Mouse (Mus musculus) mature B cell (primary cell): ENCODE measurements around the gene Tspan8.
"Not testable (repeated sequence)": the region's sequence is repeated elsewhere in the genome, so short reads cannot be mapped to it uniquely, and the experiment has no call there.

Experiments
- in situ Hi-C: fragments of 300-500 bp; cut with MboI; formaldehyde crosslinking; loops from 2 replicates; pipeline ENCODE4 v1.14.3; 2019

The Tspan8 gene

DNA sequence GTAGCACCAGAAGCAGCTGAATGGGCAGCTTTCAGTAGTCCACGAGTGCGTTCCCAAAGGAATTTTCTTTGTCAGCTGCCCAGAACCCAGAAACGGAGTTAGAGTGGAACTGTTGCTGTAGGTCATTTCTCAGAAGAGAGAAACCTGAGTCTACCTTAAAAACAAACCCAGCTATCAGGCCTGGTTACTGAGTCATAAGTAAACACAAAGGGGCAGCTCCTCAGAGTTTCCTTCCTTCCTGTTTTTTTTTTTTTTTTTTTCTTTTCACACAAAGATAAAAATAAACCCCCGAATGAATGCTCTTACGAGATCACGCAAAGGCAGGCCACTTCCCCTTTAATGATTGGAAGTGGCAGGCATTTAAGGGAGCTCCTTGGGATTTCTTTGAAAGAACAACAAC, at the start of gene Tspan8:
Tspan8 (plus strand) TSS at position 322 of the 400 bp plus-strand sequence.
- in situ Hi-C loops = no loop called here

DNA sequence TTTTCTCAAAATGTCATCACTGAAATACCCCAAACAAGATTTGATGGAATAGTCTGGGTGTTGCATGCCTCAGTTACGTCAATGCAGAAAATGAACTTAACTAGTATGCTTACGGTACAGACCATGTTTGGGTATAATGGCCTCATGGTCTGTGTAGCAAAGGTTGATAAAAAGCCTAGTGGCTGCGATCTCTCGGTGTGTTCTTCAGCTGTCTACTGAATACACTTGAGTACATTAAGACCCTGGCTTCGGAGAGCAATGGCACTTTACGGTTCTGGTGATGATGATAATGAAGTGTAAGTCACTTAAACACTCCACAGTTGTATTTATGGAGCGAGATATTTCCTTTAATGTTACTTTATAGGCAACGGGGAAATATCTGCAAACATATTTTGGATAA, 46.6 kb upstream of the Tspan8 start:
- in situ Hi-C loops = no loop called here

DNA sequence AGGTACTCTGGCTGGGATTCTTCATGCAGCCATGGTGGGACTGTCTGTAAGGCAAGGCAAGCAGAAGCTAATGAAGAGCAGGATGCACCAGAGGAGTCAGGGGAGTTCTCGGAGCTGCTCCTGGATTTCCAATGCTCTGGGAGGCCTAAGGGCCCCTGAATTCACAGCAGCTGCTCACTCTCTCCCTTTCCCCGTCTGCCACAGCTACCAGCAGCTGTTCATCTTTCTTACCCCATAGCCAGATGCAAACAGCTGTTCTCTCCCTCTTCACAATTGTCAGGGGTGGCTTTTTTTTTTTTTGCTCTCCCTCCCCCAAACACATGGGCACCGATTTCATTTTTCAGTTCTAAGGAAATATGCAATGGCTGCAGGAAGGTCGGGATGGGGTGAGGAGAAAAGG, 42.2 kb upstream of the Tspan8 start:
- in situ Hi-C loops = no loop called here

DNA sequence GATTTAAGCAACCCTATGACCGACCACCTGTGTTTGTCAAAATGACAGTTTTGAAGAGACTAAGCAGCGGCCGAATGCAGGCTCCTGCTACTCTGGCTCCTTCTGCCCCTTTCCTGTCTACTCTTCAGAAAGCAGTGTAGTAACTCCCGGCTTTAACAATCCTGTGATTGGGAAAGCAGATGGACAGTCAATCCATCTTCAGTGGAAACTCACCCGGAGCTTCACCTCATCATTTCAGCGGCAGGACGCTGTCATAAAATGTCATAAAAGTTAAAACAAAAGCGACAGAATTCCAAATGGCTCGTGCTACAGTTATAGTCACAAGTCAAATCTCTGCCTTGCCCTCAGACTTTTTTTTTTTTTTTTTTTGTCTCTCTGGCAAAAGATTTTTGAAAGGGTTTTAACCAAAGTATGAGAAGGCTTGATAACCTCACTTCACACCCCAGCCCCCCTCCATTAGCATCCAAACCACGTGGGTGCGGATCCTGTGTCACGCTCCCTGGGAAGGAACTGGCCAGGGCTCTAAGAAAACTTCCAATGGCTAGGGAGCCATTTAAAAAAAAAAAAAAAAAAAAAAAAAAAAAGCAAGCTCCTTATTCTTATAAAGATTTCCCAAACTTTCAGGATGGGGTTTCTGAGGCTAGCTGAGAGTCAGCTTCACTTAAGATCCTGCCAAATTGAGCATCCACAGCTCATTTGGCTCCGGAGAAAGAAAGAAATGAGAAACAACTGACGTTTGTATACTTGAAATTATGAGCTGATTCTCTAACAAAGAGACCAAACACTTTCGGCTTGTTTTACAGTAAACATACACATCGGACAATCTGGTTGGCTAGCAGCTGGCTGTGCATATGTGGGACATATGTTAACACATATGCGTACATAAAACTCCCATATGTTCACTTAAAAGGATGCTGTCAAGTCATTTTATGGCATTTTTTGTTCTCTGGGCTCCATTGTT, 40.4 kb upstream of the Tspan8 start:
- in situ Hi-C loops = no loop called here

DNA sequence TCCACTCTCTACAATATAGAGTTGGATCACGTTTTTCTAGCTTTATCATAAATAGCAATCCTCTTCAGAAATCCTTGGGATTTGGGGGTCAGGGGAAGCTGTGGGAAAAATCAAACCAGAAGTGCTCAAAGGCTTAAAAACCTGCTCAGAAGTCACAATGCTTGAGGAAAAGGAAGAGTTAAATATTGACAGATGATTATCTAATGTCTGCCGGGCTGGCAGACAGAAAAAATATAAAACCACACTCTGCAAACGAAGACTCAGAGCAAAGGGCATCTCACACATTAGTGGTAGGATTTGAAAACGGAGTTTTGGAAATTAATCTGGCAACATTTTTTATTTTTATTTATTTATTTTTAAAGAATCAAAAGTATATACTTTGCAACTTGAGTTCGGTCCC, 39.3 kb upstream of the Tspan8 start:
- in situ Hi-C loops = no loop called here

DNA sequence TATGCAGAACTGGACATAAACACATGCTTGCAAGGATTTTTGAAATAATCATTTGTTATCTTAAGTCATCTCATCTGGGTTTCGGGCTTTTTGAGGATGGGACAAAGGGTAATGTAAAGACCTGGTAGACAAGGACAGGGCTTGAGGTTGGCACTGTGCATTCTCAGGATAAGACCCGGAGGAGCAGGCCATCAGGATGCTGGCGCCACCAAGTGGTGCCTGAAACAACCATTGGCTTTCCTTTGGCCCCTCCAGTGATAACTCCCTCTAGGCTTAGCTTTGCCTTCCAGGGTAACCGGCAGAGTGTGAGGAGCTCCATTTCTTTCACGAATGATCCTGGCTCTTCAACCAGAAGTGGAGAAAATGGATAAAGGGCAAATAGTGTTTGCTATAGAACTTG, 38.0 kb upstream of the Tspan8 start:
- in situ Hi-C loops = no loop called here

DNA sequence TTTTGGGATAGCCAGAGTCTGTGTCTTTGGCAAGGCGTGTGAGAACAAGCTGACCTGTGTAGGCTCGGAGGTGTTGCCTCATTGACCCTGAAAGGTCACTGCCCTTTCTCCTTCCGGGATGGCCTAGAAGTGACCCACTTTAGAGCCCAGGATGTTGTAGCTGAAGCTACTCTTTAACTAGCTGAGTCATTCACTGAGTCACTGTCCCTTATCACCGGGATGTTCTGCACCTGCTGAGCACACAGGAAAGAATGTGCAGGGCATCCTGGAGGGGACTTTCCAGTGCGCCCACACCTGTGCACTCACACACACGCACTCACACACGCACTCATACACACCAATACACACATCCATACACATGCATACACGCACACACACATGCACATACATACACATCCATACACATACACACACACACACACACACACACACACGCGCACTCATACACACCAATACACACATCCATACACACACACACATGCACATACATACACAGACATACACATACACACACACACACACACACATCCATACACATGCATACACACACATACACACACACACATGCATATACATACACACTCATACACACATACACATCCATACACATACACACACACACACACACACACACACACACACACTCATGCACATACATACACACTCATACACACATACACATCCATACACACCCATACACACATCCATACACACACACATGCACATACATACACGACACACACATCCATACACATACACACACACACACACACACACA, 36.2 kb upstream of the Tspan8 start:
- in situ Hi-C loops = no loop called here

DNA sequence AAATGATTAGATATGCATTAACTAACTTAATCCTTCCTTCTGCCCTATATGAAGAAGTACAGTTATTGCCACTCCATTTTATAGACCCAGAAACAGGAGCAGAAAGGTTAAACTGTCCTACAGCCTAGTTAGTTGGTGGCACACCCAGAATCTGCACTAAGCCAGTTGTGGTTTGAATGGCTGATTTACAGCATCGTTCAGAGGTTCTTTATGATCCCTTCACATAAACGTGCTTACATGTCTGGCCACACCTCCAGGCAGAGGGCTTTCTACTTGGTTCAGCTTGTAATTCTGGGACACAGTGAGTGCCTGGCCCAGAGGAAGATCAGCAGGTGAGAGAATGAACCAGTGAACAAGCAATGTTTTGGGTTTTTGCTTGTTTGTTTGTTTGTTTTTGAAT, 33.4 kb upstream of the Tspan8 start:
- in situ Hi-C loops = no loop called here

DNA sequence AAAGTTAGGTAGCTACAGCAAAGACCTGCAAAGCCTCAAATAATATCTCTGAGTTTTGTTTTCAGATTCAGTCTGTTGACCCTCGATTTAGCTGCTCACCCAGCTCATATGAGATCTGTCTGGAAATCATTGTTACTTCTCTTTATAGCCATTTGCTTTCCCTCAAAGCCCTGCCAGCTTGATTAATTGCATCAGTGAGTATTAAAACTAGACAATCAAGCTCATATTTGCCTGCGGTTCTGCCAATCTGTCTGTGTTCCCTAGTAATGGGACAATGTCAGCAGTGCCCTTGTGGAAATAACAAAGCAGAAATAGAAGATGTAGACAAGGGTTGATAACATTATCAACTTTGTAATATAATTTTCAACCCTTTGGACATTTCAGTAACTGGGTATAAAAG, 25.8 kb upstream of the Tspan8 start:
- in situ Hi-C loops = no loop called here

DNA sequence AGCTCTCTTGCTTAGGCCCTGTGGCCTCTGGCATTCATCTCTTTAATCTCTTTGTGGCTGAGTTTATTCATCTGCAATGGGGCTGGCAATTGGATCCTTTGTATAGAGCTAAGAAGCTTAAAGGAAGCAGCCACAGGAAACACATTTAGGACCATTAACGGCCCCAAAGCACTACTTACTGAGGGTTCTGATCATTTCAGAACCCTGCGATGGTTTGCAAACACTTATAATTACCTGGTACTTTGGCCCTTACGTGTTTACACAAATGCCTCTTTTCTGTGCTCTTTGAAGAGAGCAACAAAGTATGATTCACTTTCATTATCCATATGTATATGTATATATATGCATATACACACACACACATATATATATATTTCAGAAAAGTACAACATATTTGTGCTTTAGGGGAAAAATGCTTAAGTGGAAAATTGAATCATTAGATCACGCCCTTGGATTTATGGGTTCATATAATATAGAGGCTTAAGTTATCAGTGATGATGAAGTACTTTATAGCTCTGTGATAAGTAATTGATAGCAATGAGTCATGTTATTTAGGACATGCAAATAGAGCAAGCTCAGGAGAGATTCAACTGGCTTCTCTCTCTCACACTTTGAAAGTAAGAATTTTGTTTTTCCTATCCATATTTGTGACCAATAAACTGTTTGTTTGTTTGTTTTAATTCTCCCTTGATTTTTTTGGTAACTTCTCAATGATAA, 20.4 kb upstream of the Tspan8 start:
- in situ Hi-C loops = no loop called here

DNA sequence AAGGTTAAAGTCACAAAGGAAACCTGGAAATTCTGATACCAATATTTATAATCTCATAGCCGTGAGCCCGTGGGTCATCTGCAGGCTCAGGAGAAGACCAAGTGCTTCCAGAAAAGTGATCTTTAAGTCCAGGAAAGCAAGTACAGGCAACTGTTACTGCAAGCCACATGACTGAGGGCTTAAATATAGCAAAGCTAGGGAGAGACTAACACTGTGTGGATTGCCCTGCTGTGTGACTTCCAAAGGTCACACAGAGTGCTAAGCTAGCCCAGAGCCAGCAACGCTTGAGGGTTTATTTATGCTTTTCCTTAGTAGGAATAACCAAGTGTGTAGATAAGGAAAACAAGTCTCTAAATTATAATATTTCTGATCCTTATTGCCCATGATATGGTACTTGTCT, 15.2 kb upstream of the Tspan8 start:
- in situ Hi-C loops = no loop called here

DNA sequence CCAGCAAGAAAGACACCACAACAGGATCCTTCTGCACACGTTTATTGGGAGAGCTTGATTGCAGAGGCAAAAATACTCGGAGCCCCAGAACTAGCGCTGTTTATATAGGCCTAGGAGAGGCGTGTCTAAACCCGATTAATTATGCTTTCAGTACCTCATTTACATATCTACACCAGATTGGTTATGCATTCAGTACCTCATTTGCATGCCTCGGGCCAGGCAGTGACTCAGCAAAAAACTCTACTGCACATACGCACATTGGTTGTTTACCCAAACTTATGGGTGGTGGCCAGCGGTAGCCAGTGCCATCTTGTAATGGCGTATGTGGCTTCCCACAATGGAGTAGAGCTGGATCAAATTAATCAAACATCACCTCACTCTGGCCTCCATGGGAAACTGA, 13.6 kb upstream of the Tspan8 start:
- in situ Hi-C loops = not testable (repeated sequence)

DNA sequence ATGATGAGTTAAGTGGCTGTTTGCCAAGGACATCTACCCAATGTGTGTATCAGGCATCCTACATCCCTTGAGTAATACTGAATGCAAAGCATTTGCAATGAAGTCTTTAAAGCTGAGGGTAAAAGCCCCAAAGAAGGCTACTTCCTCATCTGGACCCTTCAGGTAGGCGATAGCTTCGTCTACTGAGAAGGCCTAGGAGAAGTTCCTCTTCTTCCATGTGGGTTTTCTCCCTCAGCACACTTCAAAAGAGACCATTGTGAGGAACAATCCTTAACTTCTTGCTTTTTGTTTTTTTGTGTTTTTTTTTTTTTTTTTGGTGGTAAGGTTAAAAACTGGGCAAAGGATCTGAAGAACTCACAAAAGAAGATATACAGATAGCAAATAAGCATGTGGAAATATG, 12.9 kb upstream of the Tspan8 start:
- in situ Hi-C loops = no loop called here

DNA sequence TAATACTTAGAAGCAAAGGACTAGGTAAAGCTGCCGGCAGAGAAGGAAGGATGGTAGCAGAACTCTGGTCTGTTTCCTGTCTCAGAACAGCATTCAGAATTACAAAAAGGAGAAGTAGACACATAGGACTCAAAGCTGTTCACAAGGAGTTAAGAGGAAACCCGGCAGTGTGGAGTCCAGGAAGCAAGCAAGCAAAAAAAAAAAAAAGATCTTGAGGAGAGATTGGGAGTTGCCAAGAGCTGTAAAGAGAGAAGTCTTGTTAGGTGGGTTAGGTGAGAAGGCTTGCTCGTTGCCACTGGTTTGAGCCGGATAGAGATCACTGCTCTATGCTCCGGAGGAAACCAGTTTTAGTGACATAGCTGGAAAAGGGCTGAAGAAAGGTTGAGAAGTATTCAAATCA, 10.6 kb upstream of the Tspan8 start:
- in situ Hi-C loops = no loop called here

DNA sequence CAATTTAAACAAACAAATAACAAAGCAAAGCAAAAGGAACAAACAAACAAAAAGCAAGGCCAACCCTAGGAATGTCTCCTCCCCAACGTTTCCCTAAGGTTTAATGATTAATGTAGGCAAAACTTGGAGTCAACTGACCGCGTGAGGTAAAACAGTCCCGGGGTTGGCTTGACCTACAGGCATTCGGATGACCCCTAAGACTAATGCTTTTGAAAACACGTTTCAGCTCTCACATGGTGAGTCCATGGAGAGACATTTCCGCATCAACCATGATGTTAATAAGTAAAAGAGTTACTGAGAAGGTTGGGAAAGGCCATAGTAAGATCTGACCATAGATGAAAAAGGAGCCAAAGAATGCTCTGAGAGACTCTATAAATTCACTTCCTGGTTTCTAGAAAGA, 7.5 kb upstream of the Tspan8 start:
- in situ Hi-C loops = no loop called here

DNA sequence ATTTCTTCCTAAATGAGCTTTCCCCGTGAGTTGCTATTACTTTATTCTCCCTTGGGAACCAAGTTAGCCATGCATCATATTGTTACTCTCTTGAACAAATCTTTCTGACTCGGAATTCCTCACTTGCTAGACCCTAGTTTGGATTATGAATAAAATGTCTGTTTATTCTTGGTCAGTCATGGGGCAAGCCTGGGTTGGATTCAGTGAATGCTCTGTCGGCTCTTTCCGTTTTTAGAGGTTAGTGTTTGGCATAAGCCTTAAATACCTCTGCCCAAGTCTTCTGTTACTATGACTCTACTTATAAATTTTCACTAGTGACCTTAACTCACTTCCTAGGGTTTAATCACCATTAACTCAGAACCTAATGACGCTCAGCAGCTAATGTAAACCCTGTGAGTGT, 5.1 kb upstream of the Tspan8 start:
- in situ Hi-C loops = no loop called here

DNA sequence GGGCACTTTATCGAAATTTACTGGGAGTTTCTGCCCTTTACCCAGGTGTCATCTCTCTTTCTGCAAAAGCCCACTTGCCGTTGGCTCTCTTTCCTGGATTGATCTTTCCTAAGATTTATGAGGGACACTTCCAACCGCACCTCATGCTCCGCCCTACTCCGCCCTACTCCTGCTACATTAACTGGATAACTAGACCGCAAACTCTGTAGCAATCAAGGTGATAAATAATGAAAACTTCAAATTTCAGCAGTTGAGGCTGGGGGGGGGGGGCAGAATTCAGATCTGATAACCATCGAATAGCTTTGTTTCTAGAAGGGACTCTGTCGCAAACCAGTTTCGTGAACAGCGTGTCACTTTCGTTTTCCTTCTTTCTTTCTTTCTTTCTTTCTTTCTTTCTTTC, 1.8 kb upstream of the Tspan8 start:
- in situ Hi-C loops = no loop called here

DNA sequence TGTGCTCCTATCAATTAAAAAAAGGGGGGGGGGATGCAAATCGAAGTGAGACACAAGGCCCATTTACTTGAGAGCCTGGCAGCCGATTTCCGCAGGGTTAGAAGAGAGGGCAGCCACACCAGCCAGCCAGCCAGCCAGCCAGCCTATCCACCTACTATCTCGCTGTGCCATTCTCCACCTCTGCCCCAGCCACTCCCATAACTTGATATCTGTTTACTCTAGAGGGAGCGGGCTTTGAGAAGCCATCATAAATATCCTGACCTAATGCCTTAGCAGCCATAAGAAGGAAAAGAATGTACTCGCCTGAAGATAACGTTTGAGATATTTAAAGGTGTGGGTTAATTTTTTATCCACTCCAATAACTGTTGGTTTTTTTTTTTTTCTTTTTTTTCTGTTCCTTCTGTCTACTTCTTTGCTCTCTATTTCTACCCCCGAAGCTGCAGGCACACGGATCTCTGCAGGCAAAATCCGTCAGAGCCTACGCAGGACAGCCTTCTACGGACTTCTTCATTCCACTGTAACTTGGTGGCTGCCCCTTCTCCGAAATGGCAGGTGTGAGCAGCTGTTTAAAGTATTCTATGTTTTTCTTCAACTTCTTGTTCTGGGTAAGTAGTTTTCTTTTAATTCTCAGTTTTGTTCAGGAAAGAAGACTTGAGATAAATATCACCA, 558 bp downstream of the Tspan8 start:
- in situ Hi-C loops = no loop called here

DNA sequence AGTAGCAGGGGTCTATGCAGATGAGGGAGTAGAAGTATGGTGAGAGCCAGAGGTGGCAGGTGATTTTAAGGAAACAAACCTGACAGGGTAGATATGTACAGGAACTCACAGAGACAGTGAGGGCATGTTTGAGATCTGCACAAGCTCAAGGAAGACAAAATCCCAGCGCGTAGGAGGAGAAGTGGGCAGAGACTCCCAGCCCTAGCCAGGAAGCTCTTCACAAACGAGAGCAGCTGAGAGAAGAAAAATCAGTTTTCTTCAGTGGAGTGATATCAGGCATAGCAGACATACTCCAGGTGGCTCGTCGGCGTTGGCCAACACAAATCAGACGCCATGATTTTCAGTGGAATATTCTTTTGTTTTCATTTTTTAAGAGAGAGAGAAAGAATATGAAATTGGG, 8.7 kb downstream of the Tspan8 start:
- in situ Hi-C loops = no loop called here

DNA sequence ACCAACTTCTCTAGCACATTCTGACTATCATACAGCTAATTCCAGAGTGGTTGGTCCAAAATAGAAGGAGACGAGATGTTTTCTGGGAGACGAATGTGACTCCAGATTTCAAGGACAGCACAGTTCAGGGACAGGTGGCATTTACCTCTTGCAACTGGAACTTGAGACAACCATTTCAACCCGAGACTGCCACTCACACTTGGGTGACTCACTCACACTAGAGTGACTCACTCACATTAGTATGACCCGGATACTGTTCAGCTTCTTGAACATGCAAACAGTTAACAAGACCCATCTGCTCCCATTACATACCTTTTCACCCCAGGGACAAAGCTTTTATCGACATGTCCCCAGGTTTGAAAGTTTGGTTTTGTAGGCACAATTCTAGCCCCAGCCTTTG, 12.2 kb downstream of the Tspan8 start:
- in situ Hi-C loops = no loop called here

DNA sequence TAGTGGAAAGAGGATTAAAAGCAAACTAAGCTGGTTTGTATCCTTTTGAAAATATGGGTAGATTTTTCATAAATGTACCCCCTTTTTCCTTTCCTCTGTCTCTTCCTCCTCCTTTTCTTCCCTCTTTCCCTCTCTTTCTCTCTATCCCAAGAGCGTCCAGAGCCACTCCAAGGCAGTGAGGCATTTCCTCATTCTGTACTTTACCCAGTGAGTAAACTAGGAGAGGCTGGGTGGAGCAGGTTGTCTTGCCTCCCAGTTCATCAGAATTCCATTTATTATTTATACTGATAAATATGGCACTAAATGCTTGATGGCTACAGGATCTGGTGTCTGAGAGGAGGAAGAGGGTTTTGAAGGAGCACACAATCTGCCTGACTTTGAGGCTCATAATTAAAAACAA, 13.1 kb downstream of the Tspan8 start:
- in situ Hi-C loops = no loop called here

DNA sequence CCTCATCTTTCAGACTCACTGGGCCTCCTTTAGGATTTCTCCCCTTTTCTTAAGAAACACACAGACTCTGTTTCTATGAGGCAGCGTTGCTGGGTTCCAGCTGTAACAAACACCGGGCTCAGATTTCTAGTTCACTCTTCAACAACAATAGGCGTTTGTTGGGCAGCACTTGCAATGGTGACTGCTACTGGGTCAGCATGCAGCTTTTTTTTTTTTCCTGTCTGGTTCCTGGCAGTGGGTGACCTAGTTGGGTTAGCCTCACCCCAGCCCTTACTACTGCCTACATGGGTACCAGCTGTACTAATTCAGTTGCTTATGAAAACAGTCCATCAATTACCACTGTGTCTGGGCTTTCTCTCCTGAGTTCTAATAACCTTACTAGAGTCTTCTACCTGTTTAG, 14.1 kb downstream of the Tspan8 start:
- in situ Hi-C loops = no loop called here
